Mouse (Mus musculus) myocyte (in vitro differentiated cells): ENCODE measurements around the gene Cox8a.

Experiments used
- POLR2A ChIP-seq: IDR thresholded peaks from one replicate; pipeline ENCODE4 v1.6.1; 2011; ENCODE audit warnings: low read depth, mild to moderate bottlenecking, control low read depth, moderate library complexity; ENCODE audit not compliant: insufficient read length
- SRF ChIP-seq: IDR thresholded peaks from one replicate; pipeline ENCODE4 v1.6.1; 2011; ENCODE audit warnings: low read depth; ENCODE audit not compliant: control insufficient read depth, insufficient read length

GRCm38 (mm10) chr19:7185059-7185458 is 32.4 kb downstream of the Cox8a start:
- TF ChIP-seq SRF (no peak), POLR2A (no peak)
